Mouse (Mus musculus): ENCODE results near the gene Aida. TPM values are rescaled to one million over a fixed set of nuclear protein-coding genes. Genes with fewer than 3 reads are reported as not detected.
A peak's percentile ranks its signal among the peaks of the same experiment; 100 is the strongest.

Aida gene
- polyA plus RNA-seq, 1 experiment from 2014 or later: 37.8 TPM

DNA sequence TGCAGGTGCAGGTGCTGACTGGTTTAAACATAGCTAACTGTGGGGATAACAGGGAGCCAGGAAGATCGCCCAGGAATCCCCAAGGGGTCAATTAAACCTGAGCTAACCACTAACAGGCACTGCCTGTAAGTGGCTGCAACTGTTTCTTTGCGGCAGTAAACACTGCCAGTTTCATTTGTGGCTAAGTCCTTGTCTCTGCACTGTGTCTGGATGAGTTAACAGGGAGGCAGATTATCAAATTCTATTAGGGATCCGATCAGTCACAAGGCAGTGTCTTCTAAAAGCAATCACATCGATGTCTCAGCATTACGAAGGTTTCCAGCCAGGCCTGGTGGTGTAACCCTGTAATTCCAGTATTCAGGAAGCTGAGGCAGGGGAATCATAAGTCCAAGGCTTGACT is 70.0 kb downstream of the Aida start:
- 91% methylated on average over 5 of the region's 5 CpGs for WGBS
- Histone ChIP-seq H3K4me3 (ENCODE audit: low read depth, low read length) (no peak overlapping the region), H3K27me3 (ENCODE audit: control insufficient read depth, insufficient read depth, low read length) (no peaks in the 10 kb centered on the region), H3K4me2 (no peak overlapping the region), H3K9ac (ENCODE audit: low read length) (no peak overlapping the region), H3K36me3 (ENCODE audit: control insufficient read depth, insufficient read depth, low read length) (peaks cover 2% of the 10 kb centered on the region; the same call in 1 of the 2 replicates), H3K9me3 (ENCODE audit: control insufficient read depth, low read length) (no peaks in the 10 kb centered on the region), H3K27ac (ENCODE audit: low read depth, low read length) (no peak overlapping the region), H3K4me1 (ENCODE audit: control insufficient read depth, insufficient read depth, low read length) (peaks cover 12% of the 10 kb centered on the region)
- ATAC-seq (ENCODE audit: low FRiP score) (no peak), DNase-seq (ENCODE audit: low spot score, missing footprints) (no peak)

DNA sequence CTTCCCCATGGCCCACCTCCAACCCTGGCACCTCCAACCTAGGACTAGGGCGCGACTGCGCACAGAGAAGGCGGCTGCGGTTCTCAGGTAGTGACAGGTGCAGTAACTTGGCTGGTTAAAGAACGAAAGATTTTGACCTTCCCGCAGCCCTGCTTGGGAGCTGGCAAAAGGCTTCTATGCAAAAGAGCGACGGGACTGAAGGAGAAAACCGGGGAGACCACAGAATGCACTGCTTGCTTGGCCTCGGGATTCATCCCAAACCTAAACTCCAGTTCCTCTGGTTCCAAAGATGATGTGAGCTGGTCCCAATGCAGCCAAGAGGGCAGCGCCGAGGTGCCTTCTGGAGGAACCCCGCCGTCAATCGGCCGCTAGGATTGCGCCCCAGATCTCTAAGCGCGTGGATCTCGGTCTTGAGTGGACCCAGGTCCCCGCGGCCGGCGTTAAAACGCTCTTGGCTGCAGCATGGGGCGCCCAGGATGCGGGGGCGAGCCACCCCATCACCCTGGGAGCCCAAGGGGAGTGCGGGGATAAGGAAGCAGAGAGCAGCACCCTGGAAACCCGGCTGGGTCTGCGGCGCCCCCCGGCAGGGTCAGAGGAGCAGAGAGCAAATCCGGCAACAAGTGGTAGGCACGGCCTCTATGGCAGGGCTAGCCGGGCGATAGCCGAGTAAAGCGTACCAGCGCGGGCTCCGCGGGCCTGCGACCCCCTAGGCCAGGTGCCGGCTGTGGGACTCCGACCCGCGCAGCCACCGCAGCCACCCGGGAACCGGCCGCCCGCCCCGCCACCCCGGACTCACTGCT is 72.4 kb downstream of the Aida start:
- H3K4me1 ChIP-seq (ENCODE audit: control insufficient read depth, insufficient read depth, low read length): peaks cover 12% of the 10 kb centered on the region
- peak; percentile 88 for ATAC-seq (ENCODE audit: low FRiP score)
- no peak for DNase-seq (ENCODE audit: low spot score, missing footprints)
- H3K4me3 ChIP-seq (ENCODE audit: low read depth, low read length): peak overlapping the region; percentile 94
- H3K4me2 ChIP-seq: peak overlapping the region; percentile 94
- no peaks in the 10 kb centered on the region for H3K9me3 ChIP-seq (ENCODE audit: control insufficient read depth, low read length)
- H3K27ac ChIP-seq (ENCODE audit: low read depth, low read length): peak overlapping the region; percentile 49; the same call in 1 of the 2 replicates
- peak overlapping the region; percentile 89 for H3K9ac ChIP-seq (ENCODE audit: low read length)
- no peaks in the 10 kb centered on the region for H3K27me3 ChIP-seq (ENCODE audit: control insufficient read depth, insufficient read depth, low read length)
- peaks cover 2% of the 10 kb centered on the region; the same call in 1 of the 2 replicates for H3K36me3 ChIP-seq (ENCODE audit: control insufficient read depth, insufficient read depth, low read length)
- WGBS: 2% methylated on average over 54 of the region's 56 CpGs

DNA sequence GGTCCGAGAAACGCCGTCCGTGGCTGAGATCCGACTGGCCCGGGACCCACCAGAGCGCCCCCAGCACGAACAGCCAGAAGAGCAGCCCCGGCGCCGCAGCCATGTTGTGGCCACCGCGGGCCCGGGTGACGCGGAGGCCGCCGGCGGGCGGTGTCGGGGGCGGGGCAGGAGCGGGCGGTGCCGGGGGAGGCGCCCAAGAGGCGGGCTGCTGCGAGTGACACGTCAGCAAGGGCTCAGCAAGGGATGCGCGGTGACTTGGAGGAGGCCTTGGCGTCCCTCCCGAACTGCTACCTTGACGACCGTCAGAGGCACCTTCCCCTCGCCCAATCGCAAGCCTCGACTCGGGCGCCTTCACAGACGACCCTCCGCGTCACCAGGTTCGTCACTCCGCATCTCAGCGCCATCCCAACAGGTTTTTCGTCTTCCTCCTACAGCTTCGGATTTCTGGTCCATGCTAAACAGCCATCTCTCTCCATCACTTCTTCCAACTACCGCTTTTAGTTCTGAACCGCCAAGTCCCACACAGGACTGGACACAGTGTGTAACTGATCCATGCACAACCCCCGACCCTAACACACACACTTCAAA is 73.1 kb downstream of the Aida start, which contains the start of gene Mia3:
Mia3 (minus strand) TSS at position 127 of the 588 bp plus-strand sequence.
- H3K36me3 ChIP-seq (ENCODE audit: control insufficient read depth, insufficient read depth, low read length): no peaks in the 10 kb centered on the region
- H3K27me3 ChIP-seq (ENCODE audit: control insufficient read depth, insufficient read depth, low read length): no peaks in the 10 kb centered on the region
- H3K4me1 ChIP-seq (ENCODE audit: control insufficient read depth, insufficient read depth, low read length): peaks cover 12% of the 10 kb centered on the region
- DNase-seq (ENCODE audit: low spot score, missing footprints) (peak; percentile 98), ATAC-seq (ENCODE audit: low FRiP score) (peak; percentile 98)
- peak within 1 kb of the TSS; percentile 89 for H3K9ac ChIP-seq (ENCODE audit: low read length)
- peak within 1 kb of the TSS; percentile 94 for H3K4me3 ChIP-seq (ENCODE audit: low read depth, low read length)
- WGBS: under 1% methylated on average over 49 of the region's 51 CpGs
- H3K9me3 ChIP-seq (ENCODE audit: control insufficient read depth, low read length): no peaks in the 10 kb centered on the region
- H3K27ac ChIP-seq (ENCODE audit: low read depth, low read length): peak within 1 kb of the TSS; percentile 49; the same call in 1 of the 2 replicates
- H3K4me2 ChIP-seq: peak within 1 kb of the TSS; percentile 94

- WGBS: 75% methylated on average over 5 of the region's 5 CpGs
Observed at GRCm38 (mm10) chr1:183374728-183375127, 78.3 kb downstream of the Aida start.

More at GRCm38 (mm10) chr1:183374728-183375127, 78.3 kb downstream of the Aida start:
- H3K9me3 ChIP-seq (ENCODE audit: control insufficient read depth, low read length): no peaks in the 10 kb centered on the region; the same call in 1 of the 2 replicates
- ATAC-seq (ENCODE audit: low FRiP score) (no peak), DNase-seq (ENCODE audit: low spot score, missing footprints) (no peak)
- no peak overlapping the region for H3K4me2 ChIP-seq
- H3K9ac ChIP-seq (ENCODE audit: low read length): no peak overlapping the region
- 0 out of 2 replicates have a peak, but pooled peaks cover 3% of the 10 kb centered on the region for H3K4me1 ChIP-seq (ENCODE audit: control insufficient read depth, insufficient read depth, low read length)
- H3K36me3 ChIP-seq (ENCODE audit: control insufficient read depth, insufficient read depth, low read length): no peaks in the 10 kb centered on the region
- no peak overlapping the region for H3K27ac ChIP-seq (ENCODE audit: low read depth, low read length)
- H3K4me3 ChIP-seq (ENCODE audit: low read depth, low read length): no peak overlapping the region
- H3K27me3 ChIP-seq (ENCODE audit: control insufficient read depth, insufficient read depth, low read length): no peaks in the 10 kb centered on the region

Other genes starting within 250 kb of the Aida start
- 8.8 and 9.3 TPM in 2 replicates for gene Disp1, start 75.1 kb upstream of the Aida start, polyA plus RNA-seq (2014; fragmentation: Nextera tagmentation; extraction: Ambion mirVana)
- gene Brox, start 679 bp downstream of the Aida start, polyA plus RNA-seq (2014; fragmentation: Nextera tagmentation; extraction: Ambion mirVana): 64.6 and 81.3 TPM in 2 replicates
- gene Mia3, start 73.0 kb downstream of the Aida start, polyA plus RNA-seq (2014; fragmentation: Nextera tagmentation; extraction: Ambion mirVana): 97.2 and 103 TPM in 2 replicates
- 17.0 and 20.9 TPM in 2 replicates for gene Taf1a, start 92.4 kb downstream of the Aida start, polyA plus RNA-seq (2014; fragmentation: Nextera tagmentation; extraction: Ambion mirVana)
- gene Hhipl2, start 121.6 kb downstream of the Aida start, polyA plus RNA-seq (2014; fragmentation: Nextera tagmentation; extraction: Ambion mirVana): 0.11 and 0.18 TPM in 2 replicates